Mouse (Mus musculus) B cell, adult 67 days (primary cell): Measurements from ENCODE around the gene Zfr. TPM values are rescaled to one million over a fixed set of nuclear protein-coding genes. Genes with fewer than 3 reads are reported as not detected.

ENCODE experiments used
- total RNA-seq, 2 experiments: library from RNA; stranded (reverse); gene quantifications; 4 replicates each; pipeline ENCODE4 v1.2.4; 2023

Zfr gene
- total RNA-seq = 100 to 1,000 TPM; 125 to 143 TPM

GRCm38 (mm10) chr15:12117242-12118092 is at the start of gene Zfr:
TSS of gene Zfr (plus strand) at chr15:12117831.

GRCm38 (mm10) chr15:12204319-12205159 is 86.9 kb downstream of the Zfr start, which contains the start of gene Mtmr12:
TSS of gene Mtmr12 (plus strand) at chr15:12205028.

Other genes starting within 250 kb of the Zfr start
- gene Npr3, start 210.5 kb upstream of the Zfr start, total RNA-seq = not detected
- 100 to 1,000 TPM; 387 to 475 TPM for gene Sub1, start 120.8 kb upstream of the Zfr start, total RNA-seq
- gene Mtmr12, start 87.2 kb downstream of the Zfr start, total RNA-seq = 10 to 100 TPM; 30.9 to 44.6 TPM
- 10 to 100 TPM; 88.6 to 90.4 TPM for gene Golph3, start 203.6 kb downstream of the Zfr start, total RNA-seq
- gene 1810049J17Rik, start 204.1 kb downstream of the Zfr start, total RNA-seq = not detected